Mouse (Mus musculus) myocyte (in vitro differentiated cells): ENCODE measurements around the gene Prrg4.

Experiments
- CEBPB ChIP-seq: IDR thresholded peaks from 2 replicates; pipeline ENCODE4 v1.6.1; 2011; ENCODE audit warnings: mild to moderate bottlenecking, moderate library complexity; ENCODE audit not compliant: poor library complexity, insufficient read depth, severe bottlenecking
- E2F4 ChIP-seq: IDR thresholded peaks from one replicate; pipeline ENCODE4 v1.6.1; 2011; ENCODE audit warnings: mild to moderate bottlenecking, control low read depth, moderate library complexity; ENCODE audit not compliant: insufficient read depth
- MYOD1 ChIP-seq, 3 experiments: IDR thresholded peaks; one replicate each; pipeline ENCODE4 v1.6.1; 2011; ENCODE audit warnings: control low read depth in 2 of 3, low read depth in 2 of 3, mild to moderate bottlenecking in 2 of 3, moderate library complexity in 1 of 3; ENCODE audit not compliant: insufficient read length in 2 of 3, control insufficient read depth in 1 of 3
- POLR2A ChIP-seq: IDR thresholded peaks from one replicate; pipeline ENCODE4 v1.6.1; 2011; ENCODE audit warnings: low read depth, mild to moderate bottlenecking, control low read depth, moderate library complexity; ENCODE audit not compliant: insufficient read length
- POLR2AphosphoS2 ChIP-seq: IDR thresholded peaks from one replicate; pipeline ENCODE4 v1.6.1; 2011; ENCODE audit warnings: low read depth, control low read depth; ENCODE audit not compliant: insufficient read length
- TCF3 ChIP-seq: IDR thresholded peaks from one replicate; pipeline ENCODE4 v1.6.1; 2011; ENCODE audit warnings: low read depth, control low read depth; ENCODE audit not compliant: insufficient read length
- USF1 ChIP-seq: IDR thresholded peaks from one replicate; pipeline ENCODE4 v1.6.1; 2011; ENCODE audit warnings: low read depth, mild to moderate bottlenecking, control low read depth, moderate library complexity

- TF ChIP-seq POLR2AphosphoS2 (no peak), POLR2A (no peak), CEBPB (no peak), TCF3 (no peak), E2F4 (no peak), USF1 (no peak), MYOD1 (IDR thresholded peaks at IDR 0.05; ENCODE audit: control insufficient read depth in 1 of 3, insufficient read length in 2 of 3, low read depth in 2 of 3) (no peak)
These were observed 10.8 kb upstream of the Prrg4 start for GRCm38 (mm10) chr2:104860426-104860825.
